Mouse (Mus musculus): ENCODE results near the gene Unc119b. TPM values are rescaled to one million over a fixed set of nuclear protein-coding genes. Genes with fewer than 3 reads are reported as not detected.
A peak's percentile ranks its signal among the peaks of the same experiment; 100 is the strongest.
"Not testable (repeated sequence)": the region's sequence is repeated elsewhere in the genome, so short reads cannot be mapped to it uniquely, and the experiment has no call there.

Gene Unc119b
- total RNA-seq, 2 experiments from 2014 or later: 10.2 to 12.9 TPM

DNA sequence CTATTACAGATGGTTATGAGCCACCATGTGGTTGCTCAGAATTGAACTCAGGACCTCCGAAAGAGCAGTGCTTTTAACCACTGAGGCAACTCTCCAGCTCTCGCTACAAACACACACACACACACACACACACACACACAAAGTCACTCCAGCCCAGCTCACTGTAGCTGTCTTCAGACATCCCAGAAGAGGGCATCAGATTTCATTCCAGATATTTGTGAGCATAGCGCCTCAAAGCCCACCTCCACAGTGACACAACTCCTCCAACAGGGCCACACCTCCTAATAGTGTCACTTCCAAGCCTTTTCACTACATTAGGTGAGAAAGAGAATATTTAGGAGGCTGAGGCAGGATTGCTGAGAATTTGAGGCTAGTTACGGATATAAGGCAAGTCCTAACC is 4.3 kb upstream of the Unc119b start:
- DNase-seq: no peak

DNA sequence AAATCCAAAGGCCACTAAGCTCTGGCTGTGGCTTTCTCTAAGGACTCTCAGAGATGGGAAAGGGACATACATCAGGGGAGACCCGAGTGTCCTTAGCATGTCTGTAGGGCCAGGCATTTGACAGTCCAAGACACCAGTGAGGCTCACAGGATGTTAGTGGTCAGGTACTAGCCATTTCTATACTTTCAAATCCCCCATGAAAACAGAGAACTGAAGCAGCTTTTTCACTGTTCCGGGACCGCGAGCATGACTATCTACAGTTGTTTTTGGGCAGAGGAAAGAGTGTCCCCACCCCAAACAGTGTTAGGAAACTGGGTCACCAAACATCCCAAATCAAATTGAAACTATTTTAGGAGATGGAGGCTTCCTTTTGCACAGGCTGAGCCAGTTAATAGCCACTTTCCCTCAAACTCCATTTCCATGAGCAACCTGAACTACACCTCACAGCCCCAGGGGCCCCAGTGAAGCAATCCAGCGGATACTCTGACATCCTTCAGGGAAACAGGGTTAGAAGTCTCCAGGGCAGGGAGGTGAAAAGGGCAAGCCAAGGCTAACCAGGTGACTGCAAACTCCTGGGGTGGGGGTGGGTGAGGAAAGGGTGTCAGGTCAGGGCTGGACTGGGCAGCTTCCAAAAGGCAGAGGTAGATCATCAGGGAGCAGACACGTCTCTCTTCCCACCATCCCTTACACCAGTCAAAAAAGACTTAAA is 1.3 kb downstream of the Unc119b start:
- no peak for DNase-seq

- no peak for DNase-seq
Measured at GRCm38 (mm10) chr5:115132465-115132864, 2.3 kb downstream of the Unc119b start.

GRCm38 (mm10) chr5:115129328-115129727 is 5.4 kb downstream of the Unc119b start:
- DNase-seq: no peak

GRCm38 (mm10) chr5:115127421-115128179 is 7.2 kb downstream of the Unc119b start:
- no peak for DNase-seq

- no peak for DNase-seq
Measured at GRCm38 (mm10) chr5:115126578-115127312, 8.0 kb downstream of the Unc119b start.

DNA sequence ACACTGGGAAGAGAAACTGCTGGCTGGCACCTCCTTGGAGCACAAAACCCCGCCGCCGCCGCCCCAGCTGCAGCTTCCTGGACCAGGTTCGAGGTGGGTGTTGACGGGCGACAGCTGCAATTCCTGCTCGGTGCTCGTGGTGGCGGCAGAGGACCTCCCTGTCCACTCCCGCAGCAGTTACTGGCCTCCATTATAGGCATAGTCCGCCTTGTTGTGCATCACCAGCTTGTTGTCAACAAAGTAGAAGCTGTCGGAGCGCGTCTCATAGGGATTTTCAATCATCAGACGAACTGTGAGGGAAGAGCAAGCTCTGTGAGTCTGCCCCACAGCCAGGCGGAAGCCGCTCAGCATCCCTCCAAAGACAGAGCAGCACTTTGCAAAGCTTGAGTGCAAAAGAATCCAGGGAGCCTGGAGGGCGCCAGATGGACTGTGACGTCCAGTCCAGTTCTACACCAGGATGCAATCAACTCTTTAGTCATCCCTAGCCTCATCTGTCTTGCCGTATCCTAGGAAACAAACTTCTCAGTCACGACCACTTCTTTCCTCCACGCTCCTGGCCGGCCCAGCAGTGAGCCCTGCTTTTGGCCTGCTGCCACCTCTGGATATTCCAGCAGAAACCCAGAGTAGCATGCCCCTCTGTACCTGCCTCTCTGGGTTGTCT is 9.4 kb downstream of the Unc119b start:
- DNase-seq: peak; percentile 80

- DNase-seq: no peak
Measured at GRCm38 (mm10) chr5:115124690-115125089, 10.1 kb downstream of the Unc119b start.

- no peak for DNase-seq
Measured at GRCm38 (mm10) chr5:115120978-115121377, 13.8 kb downstream of the Unc119b start.

GRCm38 (mm10) chr5:115118961-115119570 is 15.7 kb downstream of the Unc119b start, which contains the start of gene Acads:
TSS of gene Acads (minus strand) at chr5:115119346.
- DNase-seq: peak; percentile 89

GRCm38 (mm10) chr5:115117467-115117866 is 17.3 kb downstream of the Unc119b start:
- DNase-seq: no peak

DNA sequence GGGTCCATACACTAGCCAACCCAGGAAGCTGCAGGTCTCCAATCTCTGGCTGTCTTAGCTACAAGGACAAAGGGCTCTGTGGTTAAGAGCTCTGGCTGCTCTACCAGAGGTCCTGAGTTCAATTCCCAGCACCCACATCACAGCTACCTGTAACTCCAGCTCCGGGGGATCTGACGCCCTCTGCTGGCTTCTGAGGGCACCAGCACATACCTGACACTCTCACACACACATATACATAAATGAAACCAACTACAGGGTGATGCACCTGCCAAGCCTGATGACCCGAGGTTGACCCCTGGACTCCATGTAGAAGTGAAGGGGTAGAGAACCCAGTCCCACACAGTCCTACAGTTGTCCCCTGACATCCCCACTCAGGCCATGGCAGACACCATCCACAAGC is 18.3 kb downstream of the Unc119b start:
- DNase-seq: no peak

DNA sequence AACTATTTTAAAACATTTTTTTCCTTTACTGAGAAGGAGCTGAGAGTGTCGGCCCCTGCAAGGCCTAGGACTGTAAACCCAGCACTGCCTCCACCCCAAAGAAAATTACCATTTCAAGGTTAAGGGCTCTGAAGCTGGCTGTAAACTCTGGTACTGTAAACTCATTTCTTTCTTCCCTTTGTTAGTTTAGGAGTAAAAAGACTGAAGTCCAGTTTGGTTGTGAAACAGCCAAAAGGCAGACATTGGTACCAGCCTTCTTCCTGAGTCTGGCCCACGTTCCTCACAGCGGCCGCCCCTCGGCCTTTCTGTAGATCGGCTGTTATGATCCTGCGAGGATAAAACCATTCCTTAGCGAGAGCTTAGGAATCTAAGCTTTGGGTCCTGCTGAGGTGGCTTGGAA is 20.3 kb downstream of the Unc119b start:
- DNase-seq: no peak

GRCm38 (mm10) chr5:115113244-115113643 is 21.5 kb downstream of the Unc119b start:
- DNase-seq: no peak

DNA sequence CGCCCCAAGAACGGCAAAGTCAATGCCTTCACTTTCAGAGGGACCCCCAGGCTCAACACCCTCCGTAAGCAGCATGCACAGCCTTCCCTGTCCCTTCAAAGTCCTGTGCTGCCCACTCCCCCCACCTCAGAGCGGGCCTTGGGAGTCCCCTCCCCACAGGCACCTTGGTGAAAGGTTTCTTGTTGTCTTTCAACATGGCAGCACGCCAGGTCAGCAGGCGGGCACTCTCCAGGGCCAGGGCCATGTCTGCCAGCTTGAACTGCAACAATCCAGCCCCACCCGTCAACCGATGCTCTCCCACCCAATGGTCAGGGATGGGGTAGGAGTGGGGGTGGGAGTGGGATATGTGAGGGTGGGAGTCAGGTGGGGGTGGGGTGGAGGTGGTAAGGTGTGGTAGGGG is 23.6 kb downstream of the Unc119b start:
- no peak for DNase-seq

- DNase-seq: not testable (repeated sequence)
Measured at GRCm38 (mm10) chr5:115103253-115103652, 31.5 kb downstream of the Unc119b start.

DNA sequence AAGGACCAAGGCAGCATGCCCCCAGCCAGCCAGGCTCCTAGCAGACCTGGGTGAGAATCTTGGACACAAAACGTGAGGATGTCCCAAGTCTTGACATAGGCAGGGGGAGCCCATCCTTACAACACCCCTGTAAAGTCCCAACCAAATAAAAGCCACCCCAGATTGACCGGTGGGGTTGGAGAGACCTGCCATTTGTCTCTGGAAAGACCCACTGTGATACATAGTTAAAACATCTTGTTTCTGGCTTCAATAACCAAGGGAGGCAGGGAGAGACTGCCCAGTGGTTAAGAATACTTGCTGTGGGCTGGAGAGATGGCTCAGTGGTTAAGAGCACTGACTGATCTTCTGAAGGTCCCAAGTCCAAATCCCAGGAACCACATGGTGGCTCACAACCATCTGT is 32.5 kb downstream of the Unc119b start:
- no peak for DNase-seq

- no peak for DNase-seq
Measured at GRCm38 (mm10) chr5:115100473-115100872, 34.3 kb downstream of the Unc119b start.

GRCm38 (mm10) chr5:115099991-115100390 is 34.8 kb downstream of the Unc119b start:
- no peak for DNase-seq

DNA sequence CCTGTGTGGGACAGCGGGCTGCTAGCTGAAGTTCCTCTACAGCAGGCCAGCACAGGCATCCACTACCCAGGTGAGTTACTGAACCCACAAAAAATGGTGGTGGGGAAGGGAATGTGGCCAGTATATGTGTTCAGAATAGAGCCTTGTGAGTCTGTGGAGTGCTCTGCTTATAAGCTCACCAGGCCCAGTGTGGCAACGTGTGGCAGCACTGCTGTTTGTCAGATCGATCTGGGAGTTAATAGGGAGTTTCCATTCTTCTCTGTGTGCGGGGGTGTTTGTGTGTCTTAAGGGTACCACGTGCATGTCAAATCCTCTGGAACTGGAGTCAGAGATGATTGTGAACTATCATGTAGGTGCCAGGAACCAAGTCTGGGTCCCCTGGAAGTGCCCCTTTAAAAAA is 35.2 kb downstream of the Unc119b start:
- DNase-seq: no peak

- no peak for DNase-seq
Measured at GRCm38 (mm10) chr5:115098195-115098594, 36.6 kb downstream of the Unc119b start, which contains the start of gene Gm10401. TSS of gene Gm10401 (minus strand) at chr5:115098295.

DNA sequence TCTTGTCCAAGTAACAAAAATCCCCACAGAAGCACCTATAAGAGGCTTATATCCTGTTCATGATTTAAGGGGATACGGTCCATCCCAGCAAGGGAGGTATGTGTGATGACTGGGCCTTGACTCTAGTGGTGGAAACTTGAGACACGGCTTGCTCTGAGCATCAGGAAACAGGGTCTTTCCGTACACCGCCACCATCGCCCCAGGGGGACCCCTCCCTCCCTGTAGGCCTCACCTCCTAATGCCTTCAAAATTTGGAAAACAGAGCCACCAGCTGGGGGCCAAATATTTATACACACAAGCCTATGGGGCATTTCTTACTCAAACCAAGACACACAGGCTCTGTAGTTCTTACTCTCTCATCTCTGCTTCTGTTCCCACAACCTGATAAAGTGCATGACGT is 43.0 kb downstream of the Unc119b start:
- DNase-seq: no peak

Data from gastrocnemius, postnatal 25 days (tissue).